In the genomic region with DNA sequence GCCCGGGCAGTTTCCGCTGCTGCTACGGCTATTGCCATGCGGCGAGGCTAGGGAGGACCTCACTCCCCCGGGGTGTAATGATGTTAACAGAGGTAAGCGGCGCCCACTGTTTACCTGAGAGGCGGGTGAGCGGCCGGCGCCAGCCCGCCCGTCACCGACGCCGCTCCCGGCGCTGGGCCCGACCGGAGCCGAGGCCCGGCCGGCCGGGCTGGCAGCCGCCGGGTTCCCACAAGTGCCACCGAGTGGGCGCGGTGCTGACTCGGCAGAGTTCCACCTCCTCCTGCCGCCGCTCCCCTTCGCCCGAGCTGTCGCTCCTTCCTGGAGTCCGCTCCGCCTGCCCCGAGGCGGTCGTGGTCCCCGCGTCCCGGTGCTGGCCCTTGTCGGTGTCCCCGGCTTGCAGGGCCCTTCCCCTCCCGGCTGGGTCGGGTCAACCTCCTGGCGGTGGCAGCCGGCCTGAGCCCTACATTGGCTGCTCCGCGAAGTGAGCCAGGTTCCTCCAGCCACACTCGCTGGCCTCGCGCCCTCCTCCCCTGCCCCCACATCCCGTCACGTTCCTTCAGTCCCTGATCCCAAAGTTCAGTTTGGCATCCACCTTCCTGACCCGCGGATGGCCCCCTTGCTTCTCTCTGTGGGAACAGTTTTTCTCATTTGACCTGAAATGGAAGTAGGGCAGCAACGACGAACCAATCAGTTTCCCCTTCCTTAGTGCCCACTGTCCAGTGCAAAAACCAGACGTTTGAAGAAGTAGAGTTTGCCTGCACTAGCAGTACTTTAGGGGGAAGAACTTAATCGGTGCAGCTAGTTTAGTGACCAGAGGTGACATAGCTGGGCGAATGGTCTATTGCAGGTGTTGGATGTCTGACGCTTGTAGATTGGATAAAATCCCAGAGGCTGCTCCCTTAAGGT, we compare ENCODE assay signal across 7 mouse cellular contexts. TPM values are rescaled to one million over a fixed set of nuclear protein-coding genes. Genes with fewer than 3 reads are reported as not detected.
DNase-seq lines count a peak whose midpoint lies in the region; ATAC-seq and TF ChIP-seq lines count a peak whose summit lies in the region.

No protein-coding gene starts in this region.

- H3K36me3 ChIP-seq in hindbrain, embryonic 15.5 days, result no peaks in the 10 kb centered on the region
- H3K36me3 ChIP-seq in limb, embryonic 11.5 days (ENCODE audit: control insufficient read depth, insufficient read depth, low read length), result no peaks in the 10 kb centered on the region
- H3K36me3 ChIP-seq in midbrain, embryonic 11.5 days (ENCODE audit: control insufficient read depth, insufficient read depth, low read length), result no peaks in the 10 kb centered on the region

- peak; percentile 28; the same call in 1 of the 2 replicates for TF ChIP-seq CTCF in gastrocnemius, adult 2 months (IDR thresholded peaks at IDR 0.05)

- WGBS in hindbrain, embryonic 15.5 days, result under 1% methylated on average over 62 of the region's 65 CpGs
- WGBS in limb, embryonic 11.5 days, result under 1% methylated on average over 64 of the region's 65 CpGs
- under 1% methylated on average over 62 of the region's 65 CpGs for WGBS in midbrain, embryonic 11.5 days

- H3K4me3 ChIP-seq in gastrocnemius, adult 2 months, result peak overlapping the region; percentile 89
- H3K4me3 ChIP-seq in hindbrain, embryonic 15.5 days, result peak overlapping the region; percentile 94
- H3K4me3 ChIP-seq in limb, embryonic 11.5 days (ENCODE audit: low read depth, low read length), result peak overlapping the region; percentile 93
- peak overlapping the region; percentile 88 for H3K4me3 ChIP-seq in midbrain, embryonic 11.5 days (ENCODE audit: low read depth, low read length)

- H3K4me1 ChIP-seq in hindbrain, embryonic 15.5 days (replicated peaks), result peaks cover 26% of the 10 kb centered on the region
- H3K4me1 ChIP-seq in limb, embryonic 11.5 days (ENCODE audit: control insufficient read depth, insufficient read depth, low read length), result peaks cover 6% of the 10 kb centered on the region
- H3K4me1 ChIP-seq in midbrain, embryonic 11.5 days (ENCODE audit: control insufficient read depth, insufficient read depth, low read length), result peaks cover 6% of the 10 kb centered on the region; the same call in 1 of the 2 replicates

- peak; percentile 55 for ATAC-seq in common myeloid progenitor, adult 5-6 weeks (replicated peaks; ENCODE audit: low read depth, poor library complexity, severe bottlenecking)
- ATAC-seq in hindbrain, embryonic 15.5 days (ENCODE audit: low FRiP score, low read depth), result peak; percentile 92
- peak; percentile 79 for ATAC-seq in limb, embryonic 11.5 days (ENCODE audit: insufficient number of reproducible peaks, low FRiP score, low TSS enrichment, low read depth)
- peak; percentile 88 for ATAC-seq in midbrain, embryonic 11.5 days (ENCODE audit: low FRiP score)

- peak overlapping the region; percentile 98 for H3K27ac ChIP-seq in gastrocnemius, adult 2 months
- peak overlapping the region; percentile 94 for H3K27ac ChIP-seq in hindbrain, embryonic 15.5 days (replicated peaks)
- peak overlapping the region; percentile 81 for H3K27ac ChIP-seq in limb, embryonic 11.5 days (replicated peaks; ENCODE audit: low read depth, low read length)
- H3K27ac ChIP-seq in midbrain, embryonic 11.5 days (ENCODE audit: low read depth, low read length), result peak overlapping the region; percentile 90

- H3K4me2 ChIP-seq in hindbrain, embryonic 15.5 days, result peak overlapping the region; percentile 69
- peak overlapping the region; percentile 54 for H3K4me2 ChIP-seq in limb, embryonic 11.5 days (ENCODE audit: low read depth, severe bottlenecking)
- H3K4me2 ChIP-seq in midbrain, embryonic 11.5 days, result peak overlapping the region; percentile 60

- intact Hi-C loops in gastrocnemius, adult 2 months (cut with DNase I), result loop anchor here (5.0 kb wide), 1 partner anchor 50 kb away; no protein-coding TSS in a partner anchor

- peak; percentile 84 for DNase-seq in adrenal gland, adult 2 months
- DNase-seq in gastrocnemius, adult 2 months, result peak; percentile 85
- DNase-seq in limb, embryonic 11.5 days (ENCODE audit: low spot score), result peak; percentile 71
- peak; percentile 94 for DNase-seq in midbrain, embryonic 11.5 days (ENCODE audit: low spot score, missing footprints)
- peak; percentile 64 for DNase-seq in spleen, adult 12 weeks (ENCODE audit: low spot score)

- H3K9ac ChIP-seq in hindbrain, embryonic 15.5 days, result peak overlapping the region; percentile 89
- peak overlapping the region; percentile 91 for H3K9ac ChIP-seq in limb, embryonic 11.5 days (ENCODE audit: low read length)
- peak overlapping the region; percentile 94 for H3K9ac ChIP-seq in midbrain, embryonic 11.5 days (ENCODE audit: low read length)

- peaks cover 8% of the 10 kb centered on the region; the same call in 1 of the 2 replicates for H3K27me3 ChIP-seq in hindbrain, embryonic 15.5 days
- no peaks in the 10 kb centered on the region for H3K27me3 ChIP-seq in limb, embryonic 11.5 days (ENCODE audit: control insufficient read depth, insufficient read depth, low read length)
- no peaks in the 10 kb centered on the region for H3K27me3 ChIP-seq in midbrain, embryonic 11.5 days (ENCODE audit: control insufficient read depth, insufficient read depth, low read length)

- no peaks in the 10 kb centered on the region for H3K9me3 ChIP-seq in hindbrain, embryonic 15.5 days
- no peaks in the 10 kb centered on the region for H3K9me3 ChIP-seq in limb, embryonic 11.5 days (ENCODE audit: control insufficient read depth, low read length)
- no peaks in the 10 kb centered on the region for H3K9me3 ChIP-seq in midbrain, embryonic 11.5 days (ENCODE audit: control insufficient read depth, low read length)

RNA-seq across cellular contexts. Expression of a gene that starts 0.6 kb away (rescaled TPM):
- total RNA-seq in adrenal gland, adult 2 months (2021), result 10 to 100 TPM; 37.3 to 37.4 TPM
- 5.9 and 10.2 TPM in 2 replicates for polyA plus RNA-seq in adrenal gland, adult 2 months (2012; rRNA removed)
- 18.7 and 33.2 TPM in 2 replicates for total RNA-seq in common myeloid progenitor, adult 5-6 weeks (2017)
- 10 to 100 TPM; 41.2 to 56.3 TPM for total RNA-seq in gastrocnemius, adult 2 months (2021)
- 28.6 and 32.2 TPM in 2 replicates for polyA plus RNA-seq in hindbrain, embryonic 15.5 days (2015; fragmentation: Nextera tagmentation; extraction: Ambion mirVana)
- 19.3 and 23.8 TPM in 2 replicates for polyA plus RNA-seq in limb, embryonic 11.5 days (2014; fragmentation: Nextera tagmentation; extraction: Ambion mirVana)
- 21.7 and 26.4 TPM in 2 replicates for polyA plus RNA-seq in midbrain, embryonic 11.5 days (2014; fragmentation: Nextera tagmentation; extraction: Ambion mirVana)

Comparison
In these comparisons a context has a peak if more than half of its experiments do, and no peak if none do; other contexts are left out.
1. Peak in every context shown above with its lines: DNase-seq, ATAC-seq, H3K4me3 ChIP-seq and H3K27ac ChIP-seq.